Mouse (Mus musculus): ENCODE measurements around the gene Myo16.

The Myo16 gene

GRCm38 (mm10) chr8:10413881-10414280, 260.2 kb downstream of the Myo16 start:
- DNase-seq (ENCODE audit: low spot score in 2 of 2): no peak

DNA sequence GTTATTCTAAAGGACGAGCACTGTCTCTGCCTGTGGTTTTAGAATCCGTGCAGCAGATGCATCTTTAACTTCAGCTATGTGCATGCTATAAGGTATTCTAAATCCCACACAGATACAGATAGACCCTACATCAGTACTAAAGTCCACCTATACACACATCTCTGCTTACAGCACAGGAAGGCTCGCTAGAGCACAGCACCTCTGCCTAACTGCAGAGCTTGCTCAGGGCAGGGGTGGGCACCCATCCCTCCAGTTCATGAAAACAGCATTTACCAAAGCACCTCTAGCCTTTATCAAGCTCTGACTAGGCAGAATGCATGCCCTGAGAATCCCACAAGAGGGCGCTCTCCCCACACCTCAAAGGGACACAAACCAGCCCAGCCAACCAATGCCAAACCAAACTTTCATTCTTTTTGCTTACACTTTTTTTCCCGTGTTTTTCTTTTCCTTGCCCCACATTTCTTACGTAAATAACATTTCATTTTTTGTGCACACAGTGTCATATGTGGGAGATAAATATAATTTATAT, 261.0 kb downstream of the Myo16 start:
- DNase-seq (ENCODE audit: low spot score in 2 of 2): peak in 1 of 2 experiments; percentile 19

- DNase-seq (ENCODE audit: low spot score in 2 of 2): no peak
Observed at GRCm38 (mm10) chr8:10415288-10415687, 261.6 kb downstream of the Myo16 start.

DNA sequence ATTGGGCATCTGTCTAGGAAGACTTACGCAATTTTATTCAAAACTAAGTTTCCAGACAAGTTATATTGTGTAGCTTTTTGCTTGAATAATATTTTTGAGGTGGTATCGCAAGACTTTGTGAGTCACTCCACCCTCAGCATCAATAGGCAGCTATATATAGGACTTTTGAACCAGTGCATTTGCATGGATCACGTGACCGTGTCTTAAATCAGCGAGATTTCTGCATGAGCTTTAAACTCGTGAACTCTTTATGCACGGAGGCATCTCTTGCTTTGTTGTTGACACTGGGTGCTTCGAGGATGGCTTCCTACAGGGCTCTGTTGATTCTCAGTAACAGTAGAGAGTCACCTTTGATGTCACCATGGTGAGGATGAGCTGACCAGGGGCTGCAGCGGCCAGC, 262.2 kb downstream of the Myo16 start:
- DNase-seq (ENCODE audit: low spot score in 2 of 2): no peak

GRCm38 (mm10) chr8:10416806-10417205, 263.1 kb downstream of the Myo16 start:
- no peak for DNase-seq (ENCODE audit: low spot score in 2 of 2)

DNA sequence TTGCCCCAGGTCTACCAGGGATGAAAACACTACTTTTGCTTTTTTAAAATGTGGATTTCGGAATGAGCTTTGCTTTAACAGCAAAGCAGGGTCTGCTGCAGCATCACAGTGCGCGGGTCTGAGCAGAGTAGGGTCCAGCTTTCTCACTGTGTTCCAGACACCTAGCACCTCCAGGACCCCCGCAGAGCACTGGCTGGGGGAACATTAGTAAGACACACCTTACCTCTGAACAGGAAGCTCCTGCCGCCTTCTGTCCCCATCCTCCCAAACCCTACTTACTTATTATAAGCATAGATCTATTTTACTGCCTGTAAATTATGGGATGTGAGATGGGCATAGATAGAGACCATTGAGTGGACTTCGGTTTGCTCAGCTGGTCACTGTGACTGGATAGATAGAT, 263.6 kb downstream of the Myo16 start:
- no peak for DNase-seq (ENCODE audit: low spot score in 2 of 2)

DNA sequence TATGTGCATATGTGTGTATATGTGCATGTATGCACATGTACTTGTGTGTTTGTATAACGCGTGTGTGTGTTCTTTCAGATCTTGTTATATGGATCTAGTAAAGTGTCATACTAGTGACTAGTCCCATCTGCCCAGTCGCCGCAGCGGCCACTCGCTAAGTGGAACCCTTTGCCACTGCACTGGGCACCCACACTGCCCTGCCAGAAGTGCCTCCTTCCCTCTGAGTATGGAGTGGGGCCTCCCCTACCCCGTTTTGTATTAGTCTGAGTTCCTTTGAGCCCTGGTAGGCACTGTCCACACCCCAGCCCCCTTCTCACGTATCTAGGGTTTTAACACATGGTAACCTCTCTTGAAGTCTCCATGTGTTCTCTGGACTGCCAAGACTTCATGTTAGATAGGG, 264.3 kb downstream of the Myo16 start:
- no peak for DNase-seq (ENCODE audit: low spot score in 2 of 2)

- no peak for DNase-seq (ENCODE audit: low spot score in 2 of 2)
Observed at GRCm38 (mm10) chr8:10418971-10419370, 265.3 kb downstream of the Myo16 start.

GRCm38 (mm10) chr8:10419726-10420125, 266.0 kb downstream of the Myo16 start:
- no peak for DNase-seq (ENCODE audit: low spot score in 2 of 2)

DNA sequence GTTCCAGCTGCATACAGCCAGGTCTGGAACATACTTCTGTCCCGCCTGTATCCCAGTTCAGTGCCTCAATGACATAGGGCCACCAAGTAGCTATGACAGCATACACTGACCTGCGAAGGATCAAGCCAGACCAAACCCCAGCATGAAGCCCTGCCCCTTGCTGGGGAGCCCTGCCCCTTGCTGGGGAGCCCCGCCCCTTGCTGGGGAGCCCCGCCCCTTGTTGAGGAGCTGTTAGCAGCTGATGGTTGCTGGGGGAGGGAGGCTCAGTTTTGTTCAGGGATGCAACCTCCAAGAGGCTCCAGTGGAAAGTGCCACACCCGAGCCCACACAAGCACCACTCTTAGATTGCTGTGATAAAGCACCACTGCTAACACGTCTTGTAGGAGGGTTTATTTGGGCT, 266.8 kb downstream of the Myo16 start:
- no peak for DNase-seq (ENCODE audit: low spot score in 2 of 2)

GRCm38 (mm10) chr8:10421516-10422090, 267.9 kb downstream of the Myo16 start:
- DNase-seq (ENCODE audit: low spot score in 2 of 2): no peak

DNA sequence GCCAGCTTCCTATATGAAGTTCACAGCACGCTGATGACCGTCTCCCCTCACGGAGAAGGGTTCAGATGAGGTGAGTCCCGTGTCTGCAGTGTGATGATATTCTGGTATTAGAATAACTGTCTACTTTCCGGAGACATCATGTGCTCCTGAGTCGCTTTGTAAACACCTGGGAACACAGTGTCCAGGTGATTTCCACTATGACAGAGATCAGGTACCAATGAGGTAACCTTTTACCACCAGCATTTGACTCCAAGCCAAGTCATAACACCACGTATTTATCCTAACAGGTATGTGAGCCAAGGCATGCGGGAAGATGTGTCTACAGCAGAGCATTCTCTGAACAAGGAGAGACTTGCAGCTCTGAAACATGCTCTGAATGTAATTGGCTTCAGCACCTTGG, 281.8 kb downstream of the Myo16 start:
- DNase-seq (ENCODE audit: low spot score in 2 of 2): no peak

DNA sequence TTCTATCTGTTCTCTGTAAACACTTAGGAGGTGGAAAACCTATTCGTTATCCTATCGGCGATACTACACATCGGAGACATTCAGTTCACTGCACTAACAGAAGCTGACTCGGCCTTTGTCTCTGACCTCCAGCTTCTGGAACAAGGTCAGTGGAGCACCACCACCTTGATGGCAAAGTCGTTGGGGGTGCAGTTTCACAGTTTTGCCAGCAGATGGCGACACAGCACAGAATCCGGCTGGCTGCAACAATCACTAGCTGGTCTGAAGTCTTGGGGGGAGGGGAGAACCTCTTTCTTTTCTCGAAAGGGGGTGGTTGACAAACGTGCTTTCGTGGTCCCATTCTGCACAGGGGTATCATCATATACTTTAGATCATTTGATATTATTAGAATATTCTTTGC, 285.1 kb downstream of the Myo16 start:
- peak; percentile 26 to 42 for DNase-seq (ENCODE audit: low spot score in 2 of 2)

- DNase-seq (ENCODE audit: low spot score in 2 of 2): no peak
Observed at GRCm38 (mm10) chr8:10439595-10440453, 286.1 kb downstream of the Myo16 start.

- no peak for DNase-seq (ENCODE audit: low spot score in 2 of 2)
Observed at GRCm38 (mm10) chr8:10442562-10442961, 288.9 kb downstream of the Myo16 start.

DNA sequence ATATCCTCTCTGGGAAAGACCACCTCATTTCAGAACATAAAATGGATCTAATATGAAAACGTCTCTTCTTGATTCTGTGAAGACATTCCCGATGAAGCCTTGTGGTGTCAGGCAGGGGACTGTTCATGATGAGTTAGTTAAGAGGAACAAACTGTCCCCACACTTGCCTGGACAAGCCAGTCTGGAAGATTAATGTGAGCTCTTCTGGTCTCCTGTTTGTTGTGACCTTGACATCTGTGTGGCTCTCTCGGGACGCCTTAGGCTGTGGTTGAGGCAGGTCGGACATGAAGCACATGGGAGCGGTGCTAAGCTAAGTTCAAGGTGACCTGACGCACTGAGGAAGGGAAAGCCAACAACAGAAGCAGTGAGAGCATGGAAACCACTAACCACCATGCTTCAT, 291.3 kb downstream of the Myo16 start:
- no peak for DNase-seq (ENCODE audit: low spot score in 2 of 2)

DNA sequence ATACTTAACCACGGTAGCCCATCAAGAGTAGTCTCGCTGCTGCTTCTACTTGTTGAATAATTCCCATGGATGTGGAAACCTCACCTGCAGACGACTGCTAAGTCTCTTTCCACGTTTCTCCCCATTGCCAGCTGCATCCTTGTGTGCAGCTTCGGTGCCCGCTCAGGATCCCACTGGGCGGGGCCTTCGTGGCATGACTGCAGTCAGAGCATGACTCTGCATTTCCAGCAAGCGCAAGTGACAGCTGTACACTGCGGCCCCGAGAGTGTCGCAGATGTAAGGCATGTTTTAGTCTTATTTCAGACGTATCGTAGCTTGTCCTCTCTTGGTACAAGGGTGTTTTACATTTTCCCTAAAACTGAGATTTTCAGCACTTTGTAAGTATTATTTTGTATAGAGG, 294.8 kb downstream of the Myo16 start:
- DNase-seq (ENCODE audit: low spot score in 2 of 2): no peak

- no peak for DNase-seq (ENCODE audit: low spot score in 2 of 2)
Observed at GRCm38 (mm10) chr8:10453046-10453445, 299.3 kb downstream of the Myo16 start.

DNA sequence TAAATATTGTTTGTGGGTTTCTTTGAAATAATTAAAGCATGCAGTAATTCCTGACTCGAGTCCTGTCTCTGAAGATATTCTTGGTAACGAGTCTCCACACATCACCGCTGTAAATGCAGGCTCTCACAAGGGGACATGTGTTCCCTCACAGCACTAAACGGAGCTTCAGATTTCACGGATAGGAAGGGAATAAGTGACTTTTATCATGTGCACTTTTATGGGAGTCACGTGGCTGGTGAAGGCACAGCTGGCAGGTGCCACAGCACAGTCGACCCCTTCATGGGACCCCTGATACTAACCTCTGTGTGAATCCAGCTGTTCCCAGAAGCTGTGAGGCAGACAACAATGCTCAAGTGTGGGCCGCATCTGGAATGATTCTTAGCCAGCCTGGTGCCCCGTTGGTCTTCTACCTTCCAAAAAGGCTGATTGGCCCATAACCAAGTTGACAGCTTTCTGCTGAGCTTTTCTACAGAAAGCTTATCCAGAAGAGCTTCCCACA, 304.5 kb downstream of the Myo16 start:
- DNase-seq (ENCODE audit: low spot score in 2 of 2): no peak

GRCm38 (mm10) chr8:10462271-10462670, 308.6 kb downstream of the Myo16 start:
- DNase-seq (ENCODE audit: low spot score in 2 of 2): no peak

GRCm38 (mm10) chr8:10468490-10468889, 314.8 kb downstream of the Myo16 start:
- DNase-seq (ENCODE audit: low spot score in 2 of 2): no peak

DNA sequence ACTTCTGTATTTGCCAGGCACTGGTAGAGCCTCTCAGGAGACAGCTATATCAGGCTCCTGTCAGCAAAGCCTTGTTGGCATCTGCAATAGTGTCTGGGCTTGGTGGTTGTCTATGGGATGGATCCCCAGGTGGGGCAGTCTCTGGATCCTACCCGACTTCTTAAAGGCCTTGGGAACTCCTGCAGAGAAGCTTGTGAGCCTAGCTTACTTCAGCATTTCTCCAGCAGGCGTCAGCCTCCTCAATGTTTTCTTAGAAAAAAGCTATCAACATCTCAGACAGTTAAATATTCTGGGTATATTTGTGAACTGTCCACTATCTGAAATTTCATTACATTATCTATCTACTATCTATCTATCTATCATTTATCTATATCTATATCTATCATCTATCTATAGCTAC, 315.9 kb downstream of the Myo16 start:
- DNase-seq (ENCODE audit: low spot score in 2 of 2): no peak

- no peak for DNase-seq (ENCODE audit: low spot score in 2 of 2)
Observed at GRCm38 (mm10) chr8:10470280-10470679, 316.6 kb downstream of the Myo16 start.
